Mouse (Mus musculus) midbrain, embryonic 14.5 days (tissue): ENCODE results near the gene Olfr448. TPM values are rescaled to one million over a fixed set of nuclear protein-coding genes. Genes with fewer than 3 reads are reported as not detected.
A peak's percentile ranks its signal among the peaks of the same experiment; 100 is the strongest.

ENCODE experiments used
- ATAC-seq: fragments of 200-750 bp; cut with Nextera tagmentation; 2 replicates; pipeline ENCODE4 v1.8.0; 2017; ENCODE audit warnings: moderate number of reproducible peaks, moderate library complexity; ENCODE audit not compliant: low FRiP score, low TSS enrichment
- DNase-seq: peaks from one replicate; pipeline ENCODE4 v3.0.0-alpha.2; 2015
- H3K27ac ChIP-seq: fragments of 300-500 bp; sonication (generic); replicated peaks from 2 replicates; pipeline ENCODE4 v1.5.1; 2014; ENCODE audit warnings: mild to moderate bottlenecking, low read depth, low read length, moderate library complexity
- H3K27me3 ChIP-seq: fragments of 300-500 bp; sonication (generic); 2 replicates; pipeline ENCODE4 v1.6.1; 2014; ENCODE audit warnings: low read length, control low read depth, mixed read lengths; ENCODE audit not compliant: control insufficient read depth, insufficient read depth
- H3K36me3 ChIP-seq: fragments of 300-500 bp; sonication (generic); 2 replicates; pipeline ENCODE4 v1.6.1; 2014; ENCODE audit warnings: low read length, control low read depth; ENCODE audit not compliant: control insufficient read depth, insufficient read depth
- H3K4me1 ChIP-seq: fragments of 300-500 bp; sonication (generic); 2 replicates; pipeline ENCODE4 v1.6.1; 2014; ENCODE audit warnings: mild to moderate bottlenecking, antibody characterized with exemption, low read length, control low read depth; ENCODE audit not compliant: control insufficient read depth, insufficient read depth
- H3K4me2 ChIP-seq: fragments of 300-500 bp; sonication (generic); 2 replicates; pipeline ENCODE4 v1.6.1; 2014; ENCODE audit warnings: mild to moderate bottlenecking, low read length, moderate library complexity
- H3K4me3 ChIP-seq: fragments of 300-500 bp; sonication (generic); replicated peaks from 2 replicates; pipeline ENCODE4 v1.5.1; 2014; ENCODE audit warnings: low read depth, low read length
- H3K9ac ChIP-seq: fragments of 300-500 bp; sonication (generic); replicated peaks from 2 replicates; pipeline ENCODE4 v1.6.1; 2014; ENCODE audit warnings: mild to moderate bottlenecking, low read length, moderate library complexity
- H3K9me3 ChIP-seq: fragments of 300-500 bp; sonication (generic); 2 replicates; pipeline ENCODE4 v1.6.1; 2016; ENCODE audit warnings: low read length, control low read depth, mixed read lengths; ENCODE audit not compliant: control insufficient read depth
- WGBS: fragments of 180-500 bp; shearing (Covaris S2); extraction: QIAGEN DNeasy Blood & Tissue Kit; methylation state at CpG from one replicate; pipeline ENCODE4 v1.1.7; 2014; 5-methylcytosine and 5-hydroxymethylcytosine counted together
- polyA plus RNA-seq: library from polyadenylated mRNA; unstranded; fragments of >200 nt; fragmentation: Nextera tagmentation; extraction: Ambion mirVana; gene quantifications from 2 replicates; pipeline ENCODE4 v1.2.1, GENCODE M21; 2014

Olfr448 gene
- not detected in 2 replicates for polyA plus RNA-seq

- Histone ChIP-seq H3K27ac (no peak within 1 kb of the TSS), H3K36me3 (no peaks in the 10 kb centered on the region), H3K4me3 (no peak within 1 kb of the TSS), H3K9ac (no peak within 1 kb of the TSS), H3K9me3 (no peaks in the 10 kb centered on the region), H3K4me1 (no peaks in the 10 kb centered on the region), H3K27me3 (no peaks in the 10 kb centered on the region), H3K4me2 (no peak within 1 kb of the TSS)
- ATAC-seq (no peak), DNase-seq (no peak)
- WGBS: 83% methylated on average over 1 of the region's 1 CpGs
Measured at GRCm38 (mm10) chr6:42890141-42890540, at the start of gene Olfr448. Gene Olfr448 (plus strand): TSS chr6:42890441.

DNA sequence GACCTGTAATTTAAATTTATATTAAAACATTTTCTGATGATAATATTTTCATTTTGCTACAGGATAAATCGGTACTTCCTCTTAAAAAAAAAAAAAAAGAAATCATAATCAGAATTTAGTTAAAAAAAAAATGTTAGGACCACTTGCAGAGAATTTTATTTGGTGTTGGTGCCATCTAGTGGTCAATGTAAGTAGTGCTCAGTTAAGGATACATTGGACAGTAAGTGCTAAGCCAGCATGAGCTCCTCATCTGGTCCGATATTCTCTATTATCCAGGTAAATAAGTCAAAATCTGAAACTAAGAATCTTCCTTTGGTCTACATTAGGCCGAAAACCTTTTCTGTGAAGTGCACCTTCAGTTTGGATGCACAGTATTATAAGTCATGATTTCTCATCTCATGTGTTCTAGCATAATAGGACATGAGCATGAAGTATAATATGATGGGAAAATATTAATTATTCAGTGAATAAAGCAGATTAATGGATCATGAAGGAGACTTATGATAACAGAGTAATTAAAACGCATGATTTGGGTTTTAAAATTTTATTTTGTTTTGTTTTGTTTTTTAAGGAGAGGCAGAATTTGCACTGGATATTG, 29.9 kb upstream of the Olfr448 start:
- peak; percentile 90 for DNase-seq
- WGBS: 13% methylated on average over 4 of the region's 4 CpGs

GRCm38 (mm10) chr6:42869695-42870094, 20.5 kb upstream of the Olfr448 start:
- Histone ChIP-seq H3K4me1 (no peaks in the 10 kb centered on the region), H3K4me3 (no peak overlapping the region), H3K9ac (no peak overlapping the region), H3K27ac (no peak overlapping the region), H3K27me3 (no peaks in the 10 kb centered on the region), H3K36me3 (no peaks in the 10 kb centered on the region), H3K9me3 (no peaks in the 10 kb centered on the region), H3K4me2 (no peak overlapping the region)
- ATAC-seq (no peak; the same call in 1 of the 2 replicates), DNase-seq (peak; percentile 63)
- 58% methylated on average over 3 of the region's 3 CpGs for WGBS

More for the DNA sequence above, 29.9 kb upstream of the Olfr448 start:
- Histone ChIP-seq H3K27me3 (no peaks in the 10 kb centered on the region), H3K4me2 (no peak overlapping the region), H3K4me3 (no peak overlapping the region), H3K27ac (no peak overlapping the region), H3K9ac (no peak overlapping the region), H3K9me3 (no peaks in the 10 kb centered on the region), H3K36me3 (no peaks in the 10 kb centered on the region), H3K4me1 (no peaks in the 10 kb centered on the region)
- ATAC-seq: peak; percentile 57; the same call in 1 of the 2 replicates

- H3K4me1 ChIP-seq: no peaks in the 10 kb centered on the region
- no peak for DNase-seq
Measured at GRCm38 (mm10) chr6:42876323-42876722, 13.9 kb upstream of the Olfr448 start.

GRCm38 (mm10) chr6:42900345-42900744, 10.1 kb downstream of the Olfr448 start:
- H3K36me3 ChIP-seq: no peaks in the 10 kb centered on the region
- no peaks in the 10 kb centered on the region for H3K9me3 ChIP-seq
- no peaks in the 10 kb centered on the region for H3K27me3 ChIP-seq
- no peaks in the 10 kb centered on the region for H3K4me1 ChIP-seq
- H3K4me3 ChIP-seq: no peak overlapping the region
- no peak overlapping the region for H3K4me2 ChIP-seq
- no peak overlapping the region for H3K27ac ChIP-seq
- H3K9ac ChIP-seq: no peak overlapping the region
- ATAC-seq (no peak), DNase-seq (no peak)
- 29% methylated on average over 1 of the region's 1 CpGs for WGBS

More at GRCm38 (mm10) chr6:42876323-42876722, 13.9 kb upstream of the Olfr448 start:
- no peak overlapping the region for H3K4me3 ChIP-seq
- H3K4me2 ChIP-seq: no peak overlapping the region
- no peaks in the 10 kb centered on the region for H3K9me3 ChIP-seq
- H3K9ac ChIP-seq: no peak overlapping the region
- ATAC-seq: no peak
- no peaks in the 10 kb centered on the region for H3K27me3 ChIP-seq
- H3K27ac ChIP-seq: no peak overlapping the region
- H3K36me3 ChIP-seq: no peaks in the 10 kb centered on the region

GRCm38 (mm10) chr6:42908578-42908977, 18.3 kb downstream of the Olfr448 start, which contains the start of gene Olfr447:
Gene Olfr447 (plus strand): TSS chr6:42908878.
- no peaks in the 10 kb centered on the region for H3K36me3 ChIP-seq
- H3K4me1 ChIP-seq: no peaks in the 10 kb centered on the region
- H3K27me3 ChIP-seq: no peaks in the 10 kb centered on the region
- H3K4me3 ChIP-seq: no peak within 1 kb of the TSS
- ATAC-seq (no peak), DNase-seq (no peak)
- H3K9me3 ChIP-seq: no peaks in the 10 kb centered on the region
- no peak within 1 kb of the TSS for H3K4me2 ChIP-seq
- H3K27ac ChIP-seq: no peak within 1 kb of the TSS
- no peak within 1 kb of the TSS for H3K9ac ChIP-seq

- H3K4me3 ChIP-seq: no peak within 1 kb of the TSS
- no peak within 1 kb of the TSS for H3K27ac ChIP-seq
- H3K36me3 ChIP-seq: no peaks in the 10 kb centered on the region
- WGBS: 67% methylated on average over 2 of the region's 2 CpGs
- H3K4me2 ChIP-seq: no peak within 1 kb of the TSS
- no peak within 1 kb of the TSS for H3K9ac ChIP-seq
- no peaks in the 10 kb centered on the region for H3K9me3 ChIP-seq
- H3K4me1 ChIP-seq: no peaks in the 10 kb centered on the region
- ATAC-seq (no peak), DNase-seq (no peak)
- H3K27me3 ChIP-seq: no peaks in the 10 kb centered on the region
Measured at GRCm38 (mm10) chr6:42921077-42921476, 30.8 kb downstream of the Olfr448 start, which contains the start of gene Olfr446. Gene Olfr446 (plus strand): TSS chr6:42921377.

Other genes with a start within 250 kb of the Olfr448 start
- 0.46 and 0.93 TPM in 2 replicates for gene Tcaf2, start 245.2 kb upstream of the Olfr448 start, polyA plus RNA-seq
- 199 and 236 TPM in 2 replicates for gene Tcaf1, start 180.4 kb upstream of the Olfr448 start, polyA plus RNA-seq
- gene Olfr453, start 151.1 kb upstream of the Olfr448 start, polyA plus RNA-seq: not detected in 2 replicates
- not detected in 2 replicates for gene Olfr38, start 134.0 kb upstream of the Olfr448 start, polyA plus RNA-seq
- not detected in 2 replicates for gene Olfr452, start 105.3 kb upstream of the Olfr448 start, polyA plus RNA-seq
- not detected in 2 replicates for gene Olfr450, start 78.5 kb upstream of the Olfr448 start, polyA plus RNA-seq
- gene Olfr449, start 56.1 kb upstream of the Olfr448 start, polyA plus RNA-seq: not detected in 2 replicates
- not detected in 2 replicates for gene Olfr447, start 18.4 kb downstream of the Olfr448 start, polyA plus RNA-seq
- gene Olfr446, start 30.9 kb downstream of the Olfr448 start, polyA plus RNA-seq: not detected in 2 replicates
- not detected in 2 replicates for gene Olfr444, start 58.6 kb downstream of the Olfr448 start, polyA plus RNA-seq
- not detected in 2 replicates for gene Olfr441, start 215.9 kb downstream of the Olfr448 start, polyA plus RNA-seq